Mouse (Mus musculus) erythroblast, embryonic 14.5 days (primary cell): ENCODE measurements around the gene Pkn1. TPM values are rescaled to one million over a fixed set of nuclear protein-coding genes. Genes with fewer than 3 reads are reported as not detected.

Experiments
- H3K27me3 ChIP-seq: 2 replicates; pipeline ENCODE4 v1.6.1; 2012; ENCODE audit warnings: inconsistent platforms; ENCODE audit not compliant: control insufficient read depth
- H3K36me3 ChIP-seq: 2 replicates; pipeline ENCODE4 v1.6.1; 2012; ENCODE audit warnings: mild to moderate bottlenecking, inconsistent platforms; ENCODE audit not compliant: control insufficient read depth
- H3K4me1 ChIP-seq: 2 replicates; pipeline ENCODE4 v1.6.1; 2012; ENCODE audit warnings: inconsistent platforms; ENCODE audit not compliant: control insufficient read depth
- H3K4me3 ChIP-seq: replicated peaks from 2 replicates; pipeline ENCODE3; 2012; ENCODE audit warnings: moderate library complexity, mild to moderate bottlenecking, inconsistent platforms
- H3K9me3 ChIP-seq: 2 replicates; pipeline ENCODE4 v1.6.1; 2012; ENCODE audit warnings: low read length, inconsistent platforms, mixed read lengths; ENCODE audit not compliant: control insufficient read depth
- GATA1 ChIP-seq: IDR thresholded peaks from 2 replicates; pipeline ENCODE4 v1.6.1; 2012; ENCODE audit warnings: low read length, inconsistent platforms, mixed read lengths
- TAL1 ChIP-seq: IDR thresholded peaks from 3 replicates; pipeline ENCODE4 v1.6.1; 2012; ENCODE audit warnings: low read length, inconsistent platforms, mixed read lengths
- polyA plus RNA-seq: library from polyadenylated mRNA; stranded (reverse); fragments of >175 nt; gene quantifications from 2 replicates; pipeline ENCODE4 v1.2.3, GENCODE M21; 2012

Gene Pkn1
- polyA plus RNA-seq = 1.2 and 1.7 TPM in 2 replicates

- no peaks in the 10 kb centered on the region for H3K27me3 ChIP-seq
- TF ChIP-seq GATA1 = no peak
- no peak for TF ChIP-seq TAL1
- H3K4me1 ChIP-seq = peaks cover 49% of the 10 kb centered on the region
- H3K9me3 ChIP-seq = no peaks in the 10 kb centered on the region; the same call in 1 of the 2 replicates
- no peaks in the 10 kb centered on the region for H3K36me3 ChIP-seq
- peak within 1 kb of the TSS; percentile 83 for H3K4me3 ChIP-seq
Observed at GRCm38 (mm10) chr8:83698661-83699453, at the start of gene Pkn1. Gene Pkn1, minus strand, starts transcription at chr8:83699179.

GRCm38 (mm10) chr8:83748708-83749107, 49.7 kb upstream of the Pkn1 start:
- no peak for TF ChIP-seq TAL1
- no peak for TF ChIP-seq GATA1
- no peaks in the 10 kb centered on the region for H3K9me3 ChIP-seq
- H3K36me3 ChIP-seq = no peaks in the 10 kb centered on the region
- H3K4me1 ChIP-seq = peaks cover 8% of the 10 kb centered on the region
- no peak overlapping the region for H3K4me3 ChIP-seq
- H3K27me3 ChIP-seq = peaks cover 31% of the 10 kb centered on the region

- Histone ChIP-seq H3K9me3 (no peaks in the 10 kb centered on the region), H3K4me1 (peaks cover 11% of the 10 kb centered on the region), H3K36me3 (no peaks in the 10 kb centered on the region), H3K4me3 (peak overlapping the region; percentile 21), H3K27me3 (peaks cover 31% of the 10 kb centered on the region)
- TF ChIP-seq GATA1 (no peak), TAL1 (no peak)
Observed at GRCm38 (mm10) chr8:83747661-83748346, 48.8 kb upstream of the Pkn1 start.

- Histone ChIP-seq H3K4me3 (no peak overlapping the region), H3K9me3 (no peaks in the 10 kb centered on the region), H3K27me3 (peaks cover 28% of the 10 kb centered on the region), H3K4me1 (peaks cover 47% of the 10 kb centered on the region), H3K36me3 (no peaks in the 10 kb centered on the region)
- no peak for TF ChIP-seq GATA1
- no peak for TF ChIP-seq TAL1
Observed at GRCm38 (mm10) chr8:83744070-83744469, 45.1 kb upstream of the Pkn1 start.

GRCm38 (mm10) chr8:83742968-83743367, 44.0 kb upstream of the Pkn1 start:
- TF ChIP-seq GATA1 = no peak
- TF ChIP-seq TAL1 = no peak
- peaks cover 47% of the 10 kb centered on the region for H3K4me1 ChIP-seq
- H3K4me3 ChIP-seq = no peak overlapping the region
- H3K27me3 ChIP-seq = peaks cover 17% of the 10 kb centered on the region
- H3K36me3 ChIP-seq = no peaks in the 10 kb centered on the region
- H3K9me3 ChIP-seq = no peaks in the 10 kb centered on the region

GRCm38 (mm10) chr8:83741849-83742655, 43.1 kb upstream of the Pkn1 start:
- H3K4me1 ChIP-seq = peaks cover 40% of the 10 kb centered on the region
- H3K27me3 ChIP-seq = peaks cover 8% of the 10 kb centered on the region
- no peak for TF ChIP-seq TAL1
- TF ChIP-seq GATA1 = no peak
- H3K4me3 ChIP-seq = peak overlapping the region; percentile 66
- no peaks in the 10 kb centered on the region; the same call in 1 of the 2 replicates for H3K36me3 ChIP-seq
- peaks cover 3% of the 10 kb centered on the region for H3K9me3 ChIP-seq

GRCm38 (mm10) chr8:83740976-83741741, 42.2 kb upstream of the Pkn1 start, which contains the start of gene Adgre5:
Gene Adgre5, minus strand, starts transcription at chr8:83741326.
- TF ChIP-seq GATA1 = no peak
- TF ChIP-seq TAL1 = no peak
- Histone ChIP-seq H3K36me3 (peaks cover 4% of the 10 kb centered on the region; the same call in 1 of the 2 replicates), H3K4me3 (peak within 1 kb of the TSS; percentile 66), H3K4me1 (peaks cover 40% of the 10 kb centered on the region), H3K9me3 (peaks cover 8% of the 10 kb centered on the region), H3K27me3 (peaks cover 2% of the 10 kb centered on the region; the same call in 1 of the 2 replicates)

GRCm38 (mm10) chr8:83740586-83740975, 41.6 kb upstream of the Pkn1 start:
- H3K9me3 ChIP-seq = peaks cover 8% of the 10 kb centered on the region
- TF ChIP-seq GATA1 = no peak
- TF ChIP-seq TAL1 = no peak
- H3K36me3 ChIP-seq = peaks cover 4% of the 10 kb centered on the region; the same call in 1 of the 2 replicates
- H3K4me3 ChIP-seq = peak overlapping the region; percentile 66
- H3K27me3 ChIP-seq = no peaks in the 10 kb centered on the region; the same call in 1 of the 2 replicates
- H3K4me1 ChIP-seq = peaks cover 40% of the 10 kb centered on the region
